Mouse (Mus musculus) adrenal gland, adult (tissue): Measurements from ENCODE around the gene Krt83.
"Not testable (repeated sequence)": the region's sequence is repeated elsewhere in the genome, so short reads cannot be mapped to it uniquely, and the experiment has no call there.

ENCODE experiments used
- DNase-seq, 2 experiments: peaks; one replicate each; pipeline ENCODE4 v3.0.0; 2022 to 2023; ENCODE audit warnings: low spot score in 1 of 2; ENCODE audit not compliant: inconsistent age in 2 of 2

Gene Krt83

GRCm38 (mm10) chr15:101491431-101491830 lies at the start of gene Krt83:
Gene Krt83, minus strand, starts transcription at chr15:101491512.
- DNase-seq: no peak

- DNase-seq: no peak
Measured at GRCm38 (mm10) chr15:101538580-101538900, 47.2 kb upstream of the Krt83 start.

- DNase-seq: no peak
Measured at GRCm38 (mm10) chr15:101537864-101538579, 46.7 kb upstream of the Krt83 start.

- DNase-seq: no peak
Measured at GRCm38 (mm10) chr15:101536054-101536850, 44.9 kb upstream of the Krt83 start.

GRCm38 (mm10) chr15:101532720-101533119 lies 41.4 kb upstream of the Krt83 start, which contains the start of gene Krt84:
Gene Krt84, minus strand, starts transcription at chr15:101532820.
- no peak for DNase-seq

GRCm38 (mm10) chr15:101522556-101523232 lies 31.4 kb upstream of the Krt83 start:
- DNase-seq: peak; percentile 7 to 45

GRCm38 (mm10) chr15:101519792-101520191 lies 28.5 kb upstream of the Krt83 start:
- peak; percentile 69 to 89 for DNase-seq

- DNase-seq: not testable (repeated sequence)
Measured at GRCm38 (mm10) chr15:101517161-101517560, 25.8 kb upstream of the Krt83 start, which contains the start of gene Gm49425. Gene Gm49425, minus strand, starts transcription at chr15:101517261.

GRCm38 (mm10) chr15:101508247-101508646 lies 16.9 kb upstream of the Krt83 start:
- no peak for DNase-seq

- no peak for DNase-seq
Measured at GRCm38 (mm10) chr15:101506896-101507758, 15.8 kb upstream of the Krt83 start.

GRCm38 (mm10) chr15:101497181-101497580 lies 5.9 kb upstream of the Krt83 start:
- DNase-seq: peak; percentile 81 to 94

- DNase-seq: no peak
Measured at GRCm38 (mm10) chr15:101495266-101495665, 4.0 kb upstream of the Krt83 start.

- no peak for DNase-seq
Measured at GRCm38 (mm10) chr15:101494203-101494602, 2.9 kb upstream of the Krt83 start.

GRCm38 (mm10) chr15:101493713-101494112 lies 2.4 kb upstream of the Krt83 start:
- peak in 1 of 2 experiments; percentile 51 for DNase-seq

GRCm38 (mm10) chr15:101492718-101493117 lies 1.4 kb upstream of the Krt83 start:
- DNase-seq: no peak

GRCm38 (mm10) chr15:101485911-101486635 lies 5.2 kb downstream of the Krt83 start:
- peak in 1 of 2 experiments; percentile 20 for DNase-seq

GRCm38 (mm10) chr15:101484939-101485338 lies 6.4 kb downstream of the Krt83 start:
- DNase-seq: peak in 1 of 2 experiments; percentile 40

GRCm38 (mm10) chr15:101483646-101484045 lies 7.7 kb downstream of the Krt83 start:
- no peak for DNase-seq

- no peak for DNase-seq
Measured at GRCm38 (mm10) chr15:101482056-101482455, 9.3 kb downstream of the Krt83 start.

- DNase-seq: no peak
Measured at GRCm38 (mm10) chr15:101479666-101480060, 11.6 kb downstream of the Krt83 start.
